Mouse (Mus musculus): ENCODE data around the gene Saa3.

- TF ChIP-seq POLR2A (IDR thresholded peaks at IDR 0.05; ENCODE audit: low read depth, low read length) (no peak), CTCF (IDR thresholded peaks at IDR 0.05; ENCODE audit: extremely low read depth, insufficient read length, insufficient replicate concordance, low read depth, low read length) (no peak)
Observed at GRCm38 (mm10) chr7:46724396-46724795, 8.9 kb upstream of the Saa3 start.
